Mouse (Mus musculus) intestine, embryonic 14.5 days (tissue): ENCODE data around the gene Olfr550. TPM values are rescaled to one million over a fixed set of nuclear protein-coding genes. Genes with fewer than 3 reads are reported as not detected.

Experiments
- polyA plus RNA-seq: library from polyadenylated mRNA; unstranded; fragments of >200 nt; fragmentation: Nextera tagmentation; extraction: Ambion mirVana; gene quantifications from 2 replicates; pipeline ENCODE4 v1.2.1, GENCODE M21; 2014

Gene Olfr550
- polyA plus RNA-seq, 1 experiment from 2014 or later = not detected

Other genes with a start within 250 kb of the Olfr550 start
- 158 and 169 TPM in 2 replicates for gene Rrm1, start 129.7 kb upstream of the Olfr550 start, polyA plus RNA-seq
- 0.77 and 0.96 TPM in 2 replicates for gene Olfr543, start 89.8 kb upstream of the Olfr550 start, polyA plus RNA-seq
- 0.12 TPM in 1 of 2 replicates, not detected in the other for gene Olfr544, start 83.1 kb upstream of the Olfr550 start, polyA plus RNA-seq
- gene Olfr545, start 71.9 kb upstream of the Olfr550 start, polyA plus RNA-seq = 0.05 TPM in 1 of 2 replicates, not detected in the other
- not detected in 2 replicates for gene Olfr547, start 36.7 kb upstream of the Olfr550 start, polyA plus RNA-seq
- not detected in 2 replicates for gene Olfr548-ps1, start 30.5 kb upstream of the Olfr550 start, polyA plus RNA-seq
- gene Olfr549, start 21.6 kb upstream of the Olfr550 start, polyA plus RNA-seq = not detected in 2 replicates
- gene Trim21, start 6.0 kb upstream of the Olfr550 start, polyA plus RNA-seq = 0.81 and 1.2 TPM in 2 replicates
- not detected in 2 replicates for gene Olfr551, start 20.4 kb downstream of the Olfr550 start, polyA plus RNA-seq
- gene Olfr552, start 26.3 kb downstream of the Olfr550 start, polyA plus RNA-seq = not detected in 2 replicates
- not detected in 2 replicates for gene Olfr553, start 46.8 kb downstream of the Olfr550 start, polyA plus RNA-seq
- not detected in 2 replicates for gene Olfr554, start 67.0 kb downstream of the Olfr550 start, polyA plus RNA-seq
- not detected in 2 replicates for gene Olfr555, start 87.4 kb downstream of the Olfr550 start, polyA plus RNA-seq
- gene Olfr556, start 93.5 kb downstream of the Olfr550 start, polyA plus RNA-seq = not detected in 2 replicates
- gene Trim68, start 115.9 kb downstream of the Olfr550 start, polyA plus RNA-seq = 13.5 and 14.2 TPM in 2 replicates
- gene Olfr557, start 124.5 kb downstream of the Olfr550 start, polyA plus RNA-seq = not detected in 2 replicates
- 0.11 TPM in 1 of 2 replicates, not detected in the other for gene Olfr558, start 130.8 kb downstream of the Olfr550 start, polyA plus RNA-seq
- gene Olfr33, start 147.6 kb downstream of the Olfr550 start, polyA plus RNA-seq = not detected in 2 replicates
- not detected in 2 replicates for gene Olfr559, start 156.0 kb downstream of the Olfr550 start, polyA plus RNA-seq
- gene Olfr560, start 187.9 kb downstream of the Olfr550 start, polyA plus RNA-seq = 0.15 TPM in 1 of 2 replicates, not detected in the other
- 0.31 and 0.39 TPM in 2 replicates for gene Olfr78, start 188.0 kb downstream of the Olfr550 start, polyA plus RNA-seq
- not detected in 2 replicates for gene Olfr561, start 199.8 kb downstream of the Olfr550 start, polyA plus RNA-seq
- gene Olfr564, start 232.0 kb downstream of the Olfr550 start, polyA plus RNA-seq = not detected in 2 replicates